Mouse (Mus musculus): ENCODE results near the gene a.

Gene a

GRCm38 (mm10) chr2:154790656-154791483 lies at the start of gene a, which contains the start of gene Raly:
Gene a (plus strand): TSS chr2:154791402.
Gene Raly (plus strand): TSS chr2:154791096.
- peak; percentile 98 for DNase-seq (ENCODE audit: low read depth, low spot score)

DNA sequence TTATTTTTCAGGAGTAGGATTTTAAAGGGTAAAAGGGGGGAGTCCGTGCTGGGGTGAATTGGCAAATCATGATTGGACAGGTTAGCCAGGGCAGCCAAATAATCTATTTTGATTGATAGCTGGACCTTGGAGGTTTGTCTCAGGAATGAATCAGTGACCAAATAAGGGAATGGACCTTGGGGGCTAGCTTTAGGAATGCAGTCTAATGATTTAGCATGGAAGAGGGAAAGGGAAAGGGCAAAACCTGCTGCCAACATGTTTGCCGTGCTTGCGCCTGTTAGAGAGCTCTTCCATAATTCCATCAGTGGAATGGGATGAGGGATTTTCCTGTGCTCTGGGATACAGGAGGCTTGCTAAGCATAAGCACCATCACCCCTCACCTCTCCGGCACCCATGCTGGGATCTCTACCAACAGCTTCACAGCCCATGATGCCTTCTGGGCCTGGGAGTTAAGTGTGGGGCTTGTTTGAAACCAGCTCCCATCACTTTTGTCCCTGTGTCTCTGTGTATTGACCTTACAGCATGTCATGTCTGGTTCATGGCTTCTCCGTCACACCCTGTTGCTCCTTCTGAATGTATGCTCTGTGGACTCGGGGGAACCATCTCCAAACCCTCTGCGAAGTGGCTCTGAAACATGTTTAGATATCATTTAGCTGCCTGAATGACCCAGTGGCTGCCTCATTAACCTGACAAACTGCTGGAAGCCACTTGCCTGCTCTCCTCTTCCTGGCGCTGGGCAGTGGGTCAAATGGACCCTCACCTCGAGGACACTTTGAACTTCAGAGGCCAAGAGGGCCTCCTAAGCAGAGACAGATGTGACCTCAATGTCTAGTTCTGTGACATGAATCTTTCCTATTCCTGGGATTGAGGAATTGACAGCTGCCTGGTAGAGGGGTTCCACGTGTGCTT lies 48.0 kb upstream of the a start:
- DNase-seq (ENCODE audit: low read depth, low spot score) = no peak

- DNase-seq (ENCODE audit: low read depth, low spot score) = no peak
Observed at GRCm38 (mm10) chr2:154743915-154744314, 47.3 kb upstream of the a start.

- no peak for DNase-seq (ENCODE audit: low read depth, low spot score)
Observed at GRCm38 (mm10) chr2:154748383-154748782, 42.8 kb upstream of the a start.

DNA sequence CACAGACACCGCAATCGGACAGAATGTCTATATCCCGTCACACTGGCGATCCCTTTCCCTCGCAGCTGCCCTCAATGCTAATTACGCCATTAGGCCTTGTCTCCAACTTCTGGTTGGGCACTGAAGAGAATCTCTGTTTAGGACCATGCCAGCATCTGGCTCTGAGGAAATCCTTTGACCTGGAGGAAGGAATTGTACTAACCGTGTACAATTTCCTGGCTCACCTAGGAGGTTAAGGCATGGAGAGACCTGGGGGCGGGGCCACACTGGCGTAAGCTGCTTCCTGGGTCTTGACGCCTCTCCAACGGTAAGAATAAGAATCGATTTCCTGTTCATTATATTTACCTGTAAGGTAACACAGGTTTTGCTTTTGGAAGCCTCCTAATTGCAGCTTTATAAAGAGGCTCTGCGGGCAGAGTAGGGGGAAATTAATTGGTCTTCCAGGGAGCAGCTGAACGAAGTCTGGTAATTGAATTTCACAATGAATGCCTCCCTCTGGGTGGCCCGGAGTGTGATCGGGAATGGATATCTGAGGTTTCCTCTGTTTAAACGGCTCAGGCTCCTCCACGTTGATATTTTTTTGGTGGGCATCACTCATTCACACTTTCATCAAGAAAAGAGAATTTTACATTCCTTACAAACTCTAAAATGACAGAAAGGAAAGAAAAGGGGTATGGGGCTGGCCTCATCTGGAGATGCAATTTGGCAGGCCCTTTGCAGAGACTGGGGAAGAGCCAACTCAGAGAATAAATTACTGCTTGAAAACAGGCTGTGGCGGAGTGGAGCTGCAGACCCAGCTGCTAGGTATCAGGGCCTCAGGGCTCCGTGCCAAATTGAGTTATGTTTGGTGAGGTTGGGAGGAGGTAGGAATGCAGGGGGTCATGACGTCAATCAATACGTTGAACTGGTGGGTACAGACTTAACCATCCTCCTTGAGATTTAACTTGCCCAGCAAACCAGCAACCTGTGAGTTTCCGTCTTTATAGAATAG lies 41.9 kb upstream of the a start:
- DNase-seq (ENCODE audit: low read depth, low spot score) = no peak

GRCm38 (mm10) chr2:154751924-154752323 lies 39.3 kb upstream of the a start:
- no peak for DNase-seq (ENCODE audit: low read depth, low spot score)

DNA sequence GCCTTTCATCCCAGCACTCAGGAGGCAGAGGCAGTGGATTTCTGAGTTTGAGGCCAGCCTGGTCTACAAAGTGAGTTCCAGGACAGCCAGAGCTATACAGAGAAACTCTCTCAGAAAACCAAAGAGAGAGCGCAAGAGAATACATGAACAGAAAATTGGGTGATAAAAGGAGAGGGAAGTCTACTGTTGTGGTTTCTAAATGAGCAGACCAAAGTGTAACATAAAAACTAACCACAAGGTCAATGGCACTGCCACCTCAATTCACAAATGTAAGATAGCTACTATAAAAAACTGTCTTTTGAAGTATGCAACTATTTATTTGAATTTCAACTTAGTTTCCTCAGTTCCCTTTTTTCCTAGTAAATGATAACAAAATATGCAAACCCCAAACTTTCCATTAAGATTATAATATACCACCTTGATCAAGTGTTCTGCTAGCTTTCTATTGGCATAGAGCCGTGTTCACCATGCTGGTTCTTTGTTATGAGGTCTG lies 37.1 kb upstream of the a start:
- no peak for DNase-seq (ENCODE audit: low read depth, low spot score)

DNA sequence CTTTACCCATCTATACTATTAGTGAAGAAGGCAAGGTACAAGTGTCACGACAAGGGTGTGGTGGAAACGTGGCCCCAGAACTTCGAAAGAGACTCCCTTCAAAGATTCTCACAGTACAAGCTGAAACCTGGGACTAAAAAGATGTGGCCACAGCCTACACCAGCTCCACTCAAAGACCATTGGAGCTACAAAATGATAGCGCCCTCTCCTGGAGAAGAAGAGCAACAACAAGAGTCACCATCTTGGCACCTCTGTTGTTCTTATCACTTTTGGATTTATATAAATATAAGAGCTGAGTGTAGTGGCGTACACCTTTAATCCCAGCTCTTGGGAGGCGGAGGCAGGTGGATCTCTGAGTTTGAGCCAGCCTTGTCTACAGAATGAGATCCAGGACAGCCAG lies 35.4 kb upstream of the a start:
- peak; percentile 11 for DNase-seq (ENCODE audit: low read depth, low spot score)

DNA sequence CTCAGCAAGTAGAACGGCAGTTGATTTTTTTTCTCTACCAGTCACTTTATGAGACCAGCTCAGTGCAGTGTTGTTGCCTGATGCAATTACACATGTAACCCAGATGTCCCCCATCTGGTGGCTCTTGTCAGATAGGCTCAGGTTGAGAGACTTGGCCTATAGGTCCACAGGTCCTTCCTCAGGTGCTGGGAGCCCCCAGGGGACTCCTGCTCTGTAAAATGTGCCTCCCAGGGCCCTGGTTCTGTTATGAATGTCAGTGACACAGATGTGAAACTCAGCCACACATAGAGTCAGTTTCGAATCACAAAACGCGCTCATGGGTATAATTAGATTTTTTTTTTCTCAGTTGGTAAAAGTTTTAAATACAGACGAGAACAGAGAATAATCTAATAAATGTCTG lies 33.5 kb upstream of the a start:
- DNase-seq (ENCODE audit: low read depth, low spot score) = no peak

DNA sequence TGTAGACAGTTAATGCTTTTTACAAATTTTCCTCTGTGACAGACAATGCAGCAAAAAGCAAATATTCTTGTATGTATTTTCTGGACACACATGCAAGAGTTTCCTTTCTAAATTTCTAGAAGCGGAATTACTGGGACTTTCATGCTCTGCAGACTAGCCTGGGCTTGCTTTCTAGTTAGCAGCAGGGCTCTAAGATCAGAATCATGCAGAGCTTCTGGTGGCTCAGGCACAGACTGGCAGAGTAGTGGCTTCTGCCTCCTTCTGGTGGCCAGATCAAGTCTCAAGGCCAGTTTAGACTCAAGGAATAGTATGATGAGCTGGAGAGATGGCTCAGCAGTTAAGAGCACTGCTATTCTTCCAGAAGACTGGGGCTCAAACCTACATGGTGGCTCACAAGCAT lies 32.7 kb upstream of the a start:
- DNase-seq (ENCODE audit: low read depth, low spot score) = no peak

DNA sequence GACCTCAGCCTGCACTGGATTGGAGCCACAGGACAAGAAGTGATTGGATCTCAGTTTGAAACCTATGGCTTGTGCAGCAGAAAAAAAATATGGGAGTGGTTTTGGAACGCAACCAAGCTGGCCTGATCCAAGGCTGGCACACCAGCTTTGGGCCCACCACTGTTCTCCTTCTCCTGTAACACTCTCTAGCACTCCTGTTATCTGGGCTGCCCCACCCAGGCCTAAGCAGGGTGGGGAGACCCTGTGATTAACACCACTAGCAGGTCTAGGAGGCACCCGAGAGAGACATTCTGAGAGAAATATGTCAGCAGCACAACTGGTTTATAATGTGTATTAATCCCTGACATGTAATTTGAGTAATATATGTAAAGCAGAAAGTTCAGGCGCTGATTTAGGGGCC lies 28.0 kb upstream of the a start:
- no peak for DNase-seq (ENCODE audit: low read depth, low spot score)

DNA sequence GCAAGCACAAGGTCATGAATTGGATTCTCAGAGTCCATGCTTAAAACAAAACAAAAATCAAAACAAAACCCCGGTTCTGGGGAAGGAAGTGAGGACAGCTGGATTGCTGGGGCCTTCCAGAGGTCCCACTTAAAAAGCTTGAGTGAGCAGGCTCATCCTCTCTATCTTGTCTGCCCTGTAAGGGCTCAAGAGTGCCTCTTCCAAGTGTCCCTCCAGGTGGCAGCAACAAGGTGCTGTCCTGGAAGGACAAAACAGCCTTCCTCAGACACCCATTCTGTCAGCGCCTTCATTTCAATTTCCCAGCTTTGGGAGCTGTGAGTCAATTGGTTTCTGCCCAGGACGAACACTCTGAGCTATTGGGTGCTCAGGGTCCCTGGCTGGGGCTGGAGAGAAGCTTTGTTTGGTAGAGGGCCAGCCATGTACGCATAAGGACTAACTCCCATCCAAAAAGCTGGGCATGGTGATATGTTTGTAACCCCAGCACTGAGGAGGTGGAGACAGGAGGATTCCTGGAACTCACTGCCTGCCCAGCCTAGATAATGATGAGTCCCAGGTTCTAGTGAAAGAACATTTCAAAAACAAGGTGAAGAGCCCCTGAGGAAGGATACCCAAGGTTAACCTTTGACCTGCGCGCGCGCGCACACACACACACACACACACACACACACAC lies 26.2 kb upstream of the a start:
- DNase-seq (ENCODE audit: low read depth, low spot score) = peak; percentile 9

- DNase-seq (ENCODE audit: low read depth, low spot score) = peak; percentile 35
Observed at GRCm38 (mm10) chr2:154765554-154766008, 25.6 kb upstream of the a start.

DNA sequence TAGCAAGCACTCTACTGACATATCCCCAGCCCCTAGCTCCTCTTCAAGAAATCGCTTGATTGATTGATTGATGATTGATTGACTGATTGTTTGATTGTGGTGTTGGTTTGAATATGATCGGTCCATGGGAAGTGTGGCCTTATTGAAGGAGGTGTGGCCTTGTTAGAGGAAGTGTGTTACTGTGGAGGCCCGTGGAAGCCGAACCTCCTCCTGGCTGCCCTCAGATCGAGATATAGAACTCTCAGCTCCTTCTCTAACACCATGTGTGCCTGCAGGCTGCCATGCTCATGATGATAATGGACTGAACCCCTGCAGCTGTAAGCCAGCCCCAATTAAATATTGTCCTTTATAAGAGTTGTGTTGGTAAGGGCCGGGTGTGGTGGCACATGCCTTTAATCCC lies 24.2 kb upstream of the a start:
- no peak for DNase-seq (ENCODE audit: low read depth, low spot score)

DNA sequence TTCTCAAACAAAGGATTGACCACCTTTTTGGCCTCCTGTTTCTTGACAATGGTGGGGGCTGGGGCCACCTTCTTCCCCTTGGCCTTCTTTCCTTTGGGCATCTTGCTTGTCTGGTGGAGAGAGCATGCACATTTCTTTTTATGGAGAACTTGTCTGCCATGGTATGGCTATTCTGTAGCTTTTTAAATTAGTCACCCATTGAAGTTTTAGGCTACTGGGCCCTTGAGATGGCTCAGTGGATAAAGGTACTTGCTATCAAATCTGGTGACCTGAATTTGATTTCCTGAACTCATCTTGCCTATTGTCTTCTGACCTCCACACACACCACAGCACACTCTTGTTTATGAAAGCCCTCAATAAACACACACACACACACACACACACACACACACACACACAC lies 21.3 kb upstream of the a start, which contains the start of gene Gm14214:
TSS of gene Gm14214 (minus strand) at position 101 of the 400 bp plus-strand sequence.
- no peak for DNase-seq (ENCODE audit: low read depth, low spot score)

- no peak for DNase-seq (ENCODE audit: low read depth, low spot score)
Observed at GRCm38 (mm10) chr2:154771604-154772003, 19.6 kb upstream of the a start.

DNA sequence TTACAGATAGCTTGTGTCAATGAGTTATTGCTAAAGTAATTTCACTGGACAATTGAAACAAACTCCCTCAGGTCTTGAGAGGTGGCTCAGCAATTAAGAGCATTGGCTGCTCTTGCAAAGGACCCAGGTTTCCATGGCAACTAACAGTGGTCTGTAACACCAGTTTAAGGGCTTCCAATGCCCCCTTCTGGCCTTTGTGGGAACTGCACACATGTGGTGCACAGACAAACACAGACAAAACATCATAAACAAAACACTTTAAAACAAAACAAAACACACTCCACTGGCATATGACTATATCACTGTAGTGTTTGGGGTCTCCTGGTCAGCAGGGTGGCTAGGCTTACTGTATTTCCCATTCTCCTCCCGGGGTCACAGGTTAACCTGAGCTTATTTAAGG lies 17.2 kb upstream of the a start:
- DNase-seq (ENCODE audit: low read depth, low spot score) = no peak

GRCm38 (mm10) chr2:154776496-154776895 lies 14.7 kb upstream of the a start:
- DNase-seq (ENCODE audit: low read depth, low spot score) = no peak

DNA sequence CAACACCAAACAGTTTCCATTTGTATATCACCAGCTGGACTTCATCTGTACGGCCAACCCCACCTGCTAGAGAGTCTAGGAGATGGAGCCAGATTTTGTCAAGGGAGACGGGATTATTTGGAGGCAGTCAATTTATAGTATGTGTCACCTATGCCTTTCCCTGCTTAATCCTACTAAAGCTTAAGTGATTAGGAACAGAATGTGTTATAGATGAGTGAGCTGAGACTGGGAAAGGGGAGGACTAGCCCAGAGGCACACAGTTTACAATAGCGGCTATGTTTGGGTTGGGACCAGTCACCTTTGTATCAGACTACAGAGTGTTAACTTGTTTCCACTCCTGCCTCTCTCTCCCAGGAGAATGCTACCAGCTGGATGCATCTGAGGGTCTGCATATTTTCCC lies 11.6 kb upstream of the a start:
- no peak for DNase-seq (ENCODE audit: low read depth, low spot score)

- DNase-seq (ENCODE audit: low read depth, low spot score) = no peak
Observed at GRCm38 (mm10) chr2:154782361-154782760, 8.8 kb upstream of the a start.
